Mouse (Mus musculus) liver, postnatal 0 days (tissue): ENCODE measurements at regions not wholly inside any gene's neighbourhood (a gene's known extent, or its start where the extent isn't known, plus 50 kb on each side); places are given as distances from the start of the nearest gene placed in this dataset.

Source experiments
- CTCF ChIP-seq: sonication (generic); IDR thresholded peaks from 2 replicates; pipeline ENCODE4 v1.5.1; 2016; ENCODE audit warnings: antibody characterized with exemption, low read depth
- EP300 ChIP-seq: IDR thresholded peaks from 2 replicates; pipeline ENCODE4 v1.6.1; 2016; ENCODE audit warnings: antibody characterized with exemption, low read depth, mild to moderate bottlenecking

DNA sequence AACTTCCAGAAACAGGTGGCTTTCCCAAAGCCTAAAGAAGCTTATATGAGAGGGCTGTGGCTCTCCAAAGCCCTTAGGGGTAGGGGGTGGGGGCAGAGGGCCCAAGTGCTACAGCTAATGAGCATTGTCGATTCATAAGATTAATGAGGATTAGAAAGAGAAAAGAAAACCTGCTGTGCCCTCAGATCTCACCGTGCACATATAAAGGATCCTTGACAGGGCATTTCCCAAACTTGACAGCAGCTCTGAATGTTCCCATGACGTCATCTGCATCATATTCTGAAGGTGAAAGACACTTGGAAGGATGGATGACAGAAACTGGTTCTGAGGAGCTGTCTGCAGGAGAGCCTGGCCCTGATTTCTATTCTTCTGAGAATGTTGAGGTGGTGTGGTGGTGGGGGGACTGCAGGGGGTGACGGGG is 292.4 kb downstream of the Matn1 start:
- TF ChIP-seq EP300: no peak
- no peak for TF ChIP-seq CTCF
